In the genomic region with DNA sequence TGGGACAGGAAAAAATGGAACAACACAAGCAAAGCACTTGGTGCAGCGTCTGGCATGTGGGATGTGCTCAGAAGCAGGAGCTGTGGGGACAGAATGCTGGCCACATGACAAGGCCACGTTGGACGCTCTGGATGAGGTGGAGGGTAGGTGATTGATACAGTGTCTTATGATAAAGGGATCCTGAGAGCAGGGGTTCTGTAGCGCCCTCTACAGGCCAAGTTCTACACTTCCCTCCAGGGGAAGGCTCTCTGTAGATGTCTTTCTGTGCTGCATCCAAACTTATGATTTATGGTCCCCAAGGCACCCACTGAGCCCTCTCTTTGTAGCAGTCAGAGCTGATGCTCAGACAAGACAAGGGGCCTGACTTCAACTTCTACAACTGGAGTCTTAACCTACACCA, we compare ENCODE assay signal across 22 mouse cellular contexts. TPM values are rescaled to one million over a fixed set of nuclear protein-coding genes. Genes with fewer than 3 reads are reported as not detected.
DNase-seq lines count a peak whose midpoint lies in the region; ATAC-seq and TF ChIP-seq lines count a peak whose summit lies in the region.
"Had no signal": no experiment of that assay in that cellular context is flagged by ENCODE, and none has a peak within 500 bp of the region (broad histone marks: within the 10 kb centered on the region; RNA-seq: fewer than 3 reads in every experiment).

No protein-coding gene starts in this region.

- no peak overlapping the region for H3K9ac ChIP-seq in liver, adult 2 months (ENCODE audit: low read depth, low read length)
- no peak overlapping the region for H3K9ac ChIP-seq in liver, embryonic 11.5 days (ENCODE audit: low read depth, low read length)
- H3K9ac ChIP-seq: forebrain, postnatal 0 days; heart, embryonic 13.5 days; hindbrain, embryonic 12.5 days; liver, embryonic 15.5 days; neural tube, embryonic 12.5 days had no signal

- no peaks in the 10 kb centered on the region for H3K27me3 ChIP-seq in cerebellum, adult 2 months (ENCODE audit: control insufficient read depth, insufficient read depth, low read length)
- H3K27me3 ChIP-seq in liver, adult 2 months (ENCODE audit: control insufficient read depth, insufficient read depth, low read length): 0 out of 2 replicates have a peak, but pooled peaks cover 4% of the 10 kb centered on the region
- H3K27me3 ChIP-seq in liver, embryonic 11.5 days (replicated peaks; ENCODE audit: control insufficient read depth, insufficient read depth, low read length): peaks cover 28% of the 10 kb centered on the region

- TF ChIP-seq POLR2A in cerebellum, adult 2 months (IDR thresholded peaks at IDR 0.05; ENCODE audit: borderline replicate concordance, insufficient read depth, low read length): no peak
- TF ChIP-seq POLR2A in liver, adult 2 months (IDR thresholded peaks at IDR 0.05; ENCODE audit: extremely low read depth, insufficient read depth, low read length): no peak

- no peaks in the 10 kb centered on the region for H3K79me2 ChIP-seq in liver, adult 2 months (ENCODE audit: control insufficient read depth, insufficient read depth, low read length)

- no peak overlapping the region for H3K4me2 ChIP-seq in liver, embryonic 11.5 days
- H3K4me2 ChIP-seq: heart, embryonic 13.5 days; hindbrain, embryonic 12.5 days; liver, embryonic 15.5 days; neural tube, embryonic 12.5 days had no signal

- no peak for ATAC-seq in liver, embryonic 11.5 days (replicated peaks; ENCODE audit: low FRiP score)
- ATAC-seq: activated CD4-positive, CD25-positive, alpha-beta regulatory T cell, adult 4 months; forebrain, postnatal 0 days; midbrain, embryonic 16.5 days had no signal

- 55% methylated on average over 4 of the region's 4 CpGs for WGBS in cerebellum, adult 2 months
- WGBS in liver, adult 2 months: 60% methylated on average over 4 of the region's 4 CpGs
- WGBS in liver, embryonic 11.5 days: 62% methylated on average over 4 of the region's 4 CpGs

- H3K9me3 ChIP-seq in liver, embryonic 11.5 days (ENCODE audit: control insufficient read depth, low read length): no peaks in the 10 kb centered on the region
- H3K9me3 ChIP-seq: heart, embryonic 13.5 days; hindbrain, embryonic 12.5 days; liver, embryonic 15.5 days; neural tube, embryonic 12.5 days had no signal

- no peak overlapping the region for H3K4me3 ChIP-seq in cerebellum, adult 2 months (replicated peaks; ENCODE audit: insufficient read depth, low read depth, low read length)
- no peak overlapping the region for H3K4me3 ChIP-seq in liver, adult 2 months (ENCODE audit: insufficient read depth, low read depth, low read length)
- no peak overlapping the region for H3K4me3 ChIP-seq in liver, embryonic 11.5 days (ENCODE audit: low read depth, low read length)
- H3K4me3 ChIP-seq: heart, embryonic 13.5 days; hindbrain, embryonic 12.5 days; liver, embryonic 15.5 days; neural tube, embryonic 12.5 days had no signal

- no peak overlapping the region for H3K27ac ChIP-seq in cerebellum, adult 2 months (ENCODE audit: insufficient read depth, low read length)
- H3K27ac ChIP-seq in liver, adult 2 months (replicated peaks; ENCODE audit: insufficient read depth, low read depth, low read length): no peak overlapping the region
- no peak overlapping the region for H3K27ac ChIP-seq in liver, embryonic 11.5 days (ENCODE audit: low read depth, low read length)
- H3K27ac ChIP-seq: heart, embryonic 13.5 days; hindbrain, embryonic 12.5 days; liver, embryonic 15.5 days; neural tube, embryonic 12.5 days had no signal

- H3K36me3 ChIP-seq in liver, adult 2 months (ENCODE audit: control insufficient read depth, insufficient read depth, low read length): no peaks in the 10 kb centered on the region
- no peaks in the 10 kb centered on the region for H3K36me3 ChIP-seq in liver, embryonic 11.5 days (ENCODE audit: control insufficient read depth, insufficient read depth, low read length)
- H3K36me3 ChIP-seq: heart, embryonic 13.5 days; hindbrain, embryonic 12.5 days; liver, embryonic 15.5 days; neural tube, embryonic 12.5 days had no signal

- TF ChIP-seq CTCF in cerebellum, adult 2 months (IDR thresholded peaks at IDR 0.05; ENCODE audit: borderline replicate concordance, insufficient read depth, low read depth, low read length): 0 out of 2 replicates have a peak, but pooled peaks have one; percentile 29
- 0 out of 2 replicates have a peak, but pooled peaks have one; percentile 22 for TF ChIP-seq CTCF in liver, adult 2 months (IDR thresholded peaks at IDR 0.05; ENCODE audit: low read depth, low read length)

- DNase-seq in cerebellum, adult 2 months: no peak
- no peak for DNase-seq in cerebellum, postnatal 36 days
- no peak for DNase-seq in liver, adult 2 months (ENCODE audit: extremely low read depth, low read depth, low spot score)
- no peak for DNase-seq in liver, embryonic 11.5 days (ENCODE audit: low spot score)
- DNase-seq in B cell, adult 2 months: peak; percentile 7 to 18
- DNase-seq in c-Kit-positive CD71-positive TER-119-positive erythroid progenitor cells, embryonic 14.5 days (ENCODE audit: low spot score): peak; percentile 11
- no peak for DNase-seq in adrenal gland, postnatal 14 days
- no peak for DNase-seq in urinary bladder, adult 18-20 months (ENCODE audit: low spot score in 2 of 2)
- DNase-seq: cerebellum, adult 9-10 months; forebrain, postnatal 0 days; gastrocnemius, postnatal 36 days; kidney, adult 18-20 months had no signal

- no peaks in the 10 kb centered on the region for H3K4me1 ChIP-seq in cerebellum, adult 2 months (ENCODE audit: control insufficient read depth, insufficient read depth, low read length)
- H3K4me1 ChIP-seq in liver, adult 2 months (ENCODE audit: control insufficient read depth, insufficient read depth, low read length): no peaks in the 10 kb centered on the region
- H3K4me1 ChIP-seq in liver, embryonic 11.5 days (replicated peaks; ENCODE audit: control insufficient read depth, insufficient read depth, low read length): no peaks in the 10 kb centered on the region

RNA-seq across cellular contexts. Expression of gene Edn2, which starts 8.4 kb away (rescaled TPM):
- 0.11 TPM in 1 of 2 replicates, not detected in the other for polyA plus RNA-seq in cerebellum, adult 2 months (2012; rRNA removed)
- total RNA-seq in liver, adult 2 months (2014; rRNA removed): not detected in 2 replicates
- not detected in 2 replicates for polyA plus RNA-seq in liver, adult 2 months (2012; rRNA removed)
- 0.25 and 0.59 TPM in 2 replicates for polyA plus RNA-seq in liver, embryonic 11.5 days (2014; fragmentation: Nextera tagmentation; extraction: Ambion mirVana)
- not detected in 2 replicates for total RNA-seq in adrenal gland, postnatal 14 days (2021)
- total RNA-seq: adrenal gland, postnatal 4 days; forebrain, postnatal 0 days; gastrocnemius, postnatal 36 days; layer of hippocampus, adult 8-10 months; left cerebral cortex, postnatal 14 days had no signal
- polyA plus RNA-seq: activated CD4-positive, CD25-positive, alpha-beta regulatory T cell, adult 4 months; hindbrain, embryonic 12.5 days; liver, embryonic 15.5 days; midbrain, embryonic 16.5 days; neural tube, embryonic 12.5 days; spleen, adult 2 months had no signal

Comparison
In these comparisons a context has a peak if more than half of its experiments do, and no peak if none do; other contexts are left out.
1. DNase-seq: peak in B cell, adult 2 months (2 of 2) and c-Kit-positive CD71-positive TER-119-positive erythroid progenitor cells, embryonic 14.5 days (single experiment); none in cerebellum, adult 2 months (0 of 2), cerebellum, postnatal 36 days (0 of 2), liver, adult 2 months (single experiment), liver, embryonic 11.5 days (single experiment), adrenal gland, postnatal 14 days (single experiment) and urinary bladder, adult 18-20 months (0 of 2).